Mouse (Mus musculus) lung, embryonic 15.5 days (tissue): ENCODE data around the gene Gng10. TPM values are rescaled to one million over a fixed set of nuclear protein-coding genes. Genes with fewer than 3 reads are reported as not detected.
A peak's percentile ranks its signal among the peaks of the same experiment; 100 is the strongest.

Source experiments
- ATAC-seq: fragments of 200-750 bp; cut with Nextera tagmentation; 2 replicates; pipeline ENCODE4 v1.8.0; 2017; ENCODE audit warnings: moderate number of reproducible peaks, borderline replicate concordance; ENCODE audit not compliant: low FRiP score, low TSS enrichment; ENCODE audit errors: extremely low read depth
- H3K27ac ChIP-seq: fragments of 300-500 bp; sonication (generic); 2 replicates; pipeline ENCODE4 v1.5.1; 2015; ENCODE audit warnings: moderate library complexity, mild to moderate bottlenecking, inconsistent platforms
- H3K27me3 ChIP-seq: fragments of 300-500 bp; sonication (generic); 2 replicates; pipeline ENCODE4 v1.6.1; 2015; ENCODE audit warnings: inconsistent platforms
- H3K36me3 ChIP-seq: fragments of 300-500 bp; sonication (generic); 2 replicates; pipeline ENCODE4 v1.6.1; 2015; ENCODE audit warnings: inconsistent platforms
- H3K4me1 ChIP-seq: fragments of 300-500 bp; sonication (generic); 2 replicates; pipeline ENCODE4 v1.6.1; 2015; ENCODE audit warnings: inconsistent platforms
- H3K4me2 ChIP-seq: fragments of 300-500 bp; sonication (generic); 2 replicates; pipeline ENCODE4 v1.6.1; 2015; ENCODE audit warnings: inconsistent platforms, mild to moderate bottlenecking, moderate library complexity
- H3K4me3 ChIP-seq: fragments of 300-500 bp; sonication (generic); 2 replicates; pipeline ENCODE4 v1.5.1; 2015; ENCODE audit warnings: mild to moderate bottlenecking, inconsistent platforms
- H3K9ac ChIP-seq: fragments of 300-500 bp; sonication (generic); 2 replicates; pipeline ENCODE4 v1.6.1; 2015; ENCODE audit warnings: inconsistent platforms
- H3K9me3 ChIP-seq: fragments of 300-500 bp; sonication (generic); 2 replicates; pipeline ENCODE4 v1.6.1; 2016; ENCODE audit warnings: inconsistent platforms
- WGBS: fragments of 180-500 bp; shearing (Covaris S2); methylation state at CpG from one replicate; pipeline ENCODE4 v1.1.7; 2015; 5-methylcytosine and 5-hydroxymethylcytosine counted together
- polyA plus RNA-seq: library from polyadenylated mRNA; unstranded; fragments of >200 nt; fragmentation: Nextera tagmentation; extraction: Ambion mirVana; gene quantifications from 2 replicates; pipeline ENCODE4 v1.2.1, GENCODE M21; 2015

Gng10 gene
- 116 and 125 TPM in 2 replicates for polyA plus RNA-seq

DNA sequence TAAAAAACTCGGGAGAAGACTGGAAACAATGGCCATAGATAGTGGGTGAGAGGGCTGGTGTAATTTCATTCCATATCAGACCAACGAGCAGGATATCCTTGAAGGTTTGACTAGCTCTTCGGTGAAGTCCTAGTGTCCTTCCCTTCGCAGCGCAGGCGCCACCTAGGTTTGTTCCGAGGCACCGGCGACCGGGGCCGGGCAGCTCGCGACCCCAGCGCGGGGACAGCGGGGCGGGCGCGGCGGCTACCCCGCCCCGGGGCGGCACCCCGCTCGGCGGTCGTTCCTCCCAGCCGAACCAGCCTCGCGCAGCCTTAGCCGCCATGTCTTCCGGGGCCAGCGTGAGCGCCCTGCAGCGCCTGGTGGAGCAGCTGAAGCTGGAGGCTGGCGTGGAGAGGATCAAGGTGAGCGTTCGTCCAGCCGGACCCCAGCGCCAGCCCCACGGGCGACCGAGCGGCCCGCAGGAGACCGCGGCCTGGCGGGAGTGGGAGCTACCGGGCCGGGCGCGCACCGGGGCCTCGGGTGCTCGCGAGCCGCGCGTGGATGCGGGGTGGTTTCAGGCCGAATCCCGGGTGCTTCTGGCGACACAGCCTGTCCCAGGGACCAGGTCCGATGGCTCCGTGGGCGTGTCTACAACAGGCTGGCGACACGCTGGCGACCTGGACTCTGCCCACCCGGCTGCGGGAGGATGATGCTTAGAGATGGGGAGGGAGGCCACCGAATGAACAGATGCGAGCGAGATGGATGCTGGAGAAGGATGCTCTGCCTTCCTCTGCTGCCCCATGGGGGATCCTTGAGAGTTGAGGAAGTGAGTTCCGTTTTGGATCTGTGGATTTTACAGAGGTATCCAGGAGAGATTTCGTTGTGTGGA lies at the start of gene Gng10:
Gene Gng10 (plus strand): TSS at position 171 of the 868 bp plus-strand sequence.
- 6% methylated on average over 74 of the region's 76 CpGs for WGBS
- Histone ChIP-seq H3K27ac (peak within 1 kb of the TSS; percentile 69), H3K9me3 (no peaks in the 10 kb centered on the region), H3K4me3 (peak within 1 kb of the TSS; percentile 90), H3K27me3 (no peaks in the 10 kb centered on the region), H3K4me2 (peak within 1 kb of the TSS; percentile 81), H3K9ac (peak within 1 kb of the TSS; percentile 85), H3K4me1 (peaks cover 12% of the 10 kb centered on the region), H3K36me3 (peaks cover 3% of the 10 kb centered on the region; the same call in 1 of the 2 replicates)
- ATAC-seq: peak; percentile 88

GRCm38 (mm10) chr4:58985157-58985648 lies 49.7 kb upstream of the Gng10 start:
- peak overlapping the region; percentile 30 for H3K4me2 ChIP-seq
- H3K36me3 ChIP-seq: 0 out of 2 replicates have a peak, but pooled peaks cover 3% of the 10 kb centered on the region
- H3K4me1 ChIP-seq: peaks cover 15% of the 10 kb centered on the region
- no peak overlapping the region for H3K9ac ChIP-seq
- H3K4me3 ChIP-seq: no peak overlapping the region
- WGBS: 11% methylated on average over 7 of the region's 7 CpGs
- H3K27me3 ChIP-seq: no peaks in the 10 kb centered on the region
- no peak overlapping the region for H3K27ac ChIP-seq
- peak; percentile 70; the same call in 1 of the 2 replicates for ATAC-seq
- no peaks in the 10 kb centered on the region for H3K9me3 ChIP-seq

DNA sequence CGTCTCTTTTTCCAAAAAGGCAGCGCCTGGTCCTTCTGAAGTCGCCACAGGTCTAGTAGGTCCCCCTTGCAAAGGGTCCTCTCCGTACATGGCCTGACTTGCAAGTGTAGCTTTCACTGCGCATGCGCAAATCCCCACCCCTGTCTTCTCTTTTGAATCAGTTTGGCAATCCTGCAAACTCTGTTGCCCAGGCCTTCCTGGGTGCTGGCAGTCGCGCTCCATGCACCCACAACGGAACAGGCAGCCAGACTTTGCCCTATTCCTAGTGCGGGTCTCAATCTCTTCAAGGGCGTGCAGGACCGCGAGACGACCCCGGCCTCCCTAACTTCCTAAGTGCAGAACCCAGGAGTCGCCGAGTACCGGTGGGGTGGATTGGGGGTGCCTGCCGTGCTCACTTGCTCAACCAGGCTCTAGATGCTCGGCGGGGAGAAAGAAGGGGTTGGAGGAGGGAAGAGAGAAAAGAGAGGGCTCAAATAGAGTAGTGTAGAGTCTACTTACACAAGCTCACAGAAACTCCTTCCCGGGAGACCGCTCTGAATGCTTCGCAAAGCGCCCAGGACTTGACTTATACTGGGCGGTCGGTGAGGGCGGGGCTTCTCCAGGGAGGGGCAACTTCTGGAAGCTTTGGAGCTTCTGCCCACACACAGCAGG lies 48.2 kb upstream of the Gng10 start, which contains the start of gene Ptgr1:
Gene Ptgr1 (minus strand): TSS at position 580 of the 651 bp plus-strand sequence.
- Histone ChIP-seq H3K4me3 (peak within 1 kb of the TSS; percentile 74), H3K9me3 (no peaks in the 10 kb centered on the region), H3K4me2 (peak within 1 kb of the TSS; percentile 89), H3K9ac (peak within 1 kb of the TSS; percentile 66), H3K4me1 (peaks cover 15% of the 10 kb centered on the region), H3K36me3 (0 out of 2 replicates have a peak, but pooled peaks cover 3% of the 10 kb centered on the region), H3K27me3 (no peaks in the 10 kb centered on the region), H3K27ac (peak within 1 kb of the TSS; percentile 84)
- 1% methylated on average over 28 of the region's 28 CpGs for WGBS
- peak; percentile 79; the same call in 1 of the 2 replicates for ATAC-seq

- ATAC-seq: no peak
- no peaks in the 10 kb centered on the region for H3K36me3 ChIP-seq
- no peaks in the 10 kb centered on the region for H3K9me3 ChIP-seq
- no peak overlapping the region for H3K4me2 ChIP-seq
- no peak overlapping the region for H3K27ac ChIP-seq
- peaks cover 15% of the 10 kb centered on the region for H3K4me1 ChIP-seq
- H3K4me3 ChIP-seq: no peak overlapping the region
- no peak overlapping the region for H3K9ac ChIP-seq
- 83% methylated on average over 7 of the region's 7 CpGs for WGBS
- no peaks in the 10 kb centered on the region for H3K27me3 ChIP-seq
Observed at GRCm38 (mm10) chr4:58989303-58989898, 45.5 kb upstream of the Gng10 start.

GRCm38 (mm10) chr4:58990609-58991434 lies 44.1 kb upstream of the Gng10 start:
- ATAC-seq: no peak
- WGBS: 83% methylated on average over 17 of the region's 17 CpGs
- no peaks in the 10 kb centered on the region for H3K36me3 ChIP-seq
- H3K9ac ChIP-seq: no peak overlapping the region
- H3K9me3 ChIP-seq: no peaks in the 10 kb centered on the region
- H3K4me2 ChIP-seq: no peak overlapping the region
- peaks cover 13% of the 10 kb centered on the region for H3K4me1 ChIP-seq
- no peaks in the 10 kb centered on the region for H3K27me3 ChIP-seq
- H3K27ac ChIP-seq: no peak overlapping the region
- no peak overlapping the region for H3K4me3 ChIP-seq

GRCm38 (mm10) chr4:58992195-58992594 lies 42.7 kb upstream of the Gng10 start:
- 41% methylated on average over 5 of the region's 5 CpGs for WGBS
- Histone ChIP-seq H3K9ac (no peak overlapping the region), H3K27ac (no peak overlapping the region), H3K36me3 (no peaks in the 10 kb centered on the region), H3K9me3 (no peaks in the 10 kb centered on the region), H3K4me1 (peaks cover 7% of the 10 kb centered on the region), H3K27me3 (no peaks in the 10 kb centered on the region), H3K4me3 (no peak overlapping the region), H3K4me2 (no peak overlapping the region)
- ATAC-seq: no peak

- 0 out of 2 replicates have a peak, but pooled peaks cover 3% of the 10 kb centered on the region for H3K4me1 ChIP-seq
- H3K4me3 ChIP-seq: no peak within 1 kb of the TSS
- no peak for ATAC-seq
- 59% methylated on average over 4 of the region's 4 CpGs for WGBS
- H3K36me3 ChIP-seq: no peaks in the 10 kb centered on the region
- no peak within 1 kb of the TSS for H3K4me2 ChIP-seq
- H3K27me3 ChIP-seq: no peaks in the 10 kb centered on the region
- no peak within 1 kb of the TSS for H3K27ac ChIP-seq
- H3K9ac ChIP-seq: no peak within 1 kb of the TSS
- H3K9me3 ChIP-seq: no peaks in the 10 kb centered on the region
Observed at GRCm38 (mm10) chr4:58994762-58995161, 40.1 kb upstream of the Gng10 start, which contains the start of gene Dnajc25. Gene Dnajc25, plus strand, starts transcription at chr4:58995062.

DNA sequence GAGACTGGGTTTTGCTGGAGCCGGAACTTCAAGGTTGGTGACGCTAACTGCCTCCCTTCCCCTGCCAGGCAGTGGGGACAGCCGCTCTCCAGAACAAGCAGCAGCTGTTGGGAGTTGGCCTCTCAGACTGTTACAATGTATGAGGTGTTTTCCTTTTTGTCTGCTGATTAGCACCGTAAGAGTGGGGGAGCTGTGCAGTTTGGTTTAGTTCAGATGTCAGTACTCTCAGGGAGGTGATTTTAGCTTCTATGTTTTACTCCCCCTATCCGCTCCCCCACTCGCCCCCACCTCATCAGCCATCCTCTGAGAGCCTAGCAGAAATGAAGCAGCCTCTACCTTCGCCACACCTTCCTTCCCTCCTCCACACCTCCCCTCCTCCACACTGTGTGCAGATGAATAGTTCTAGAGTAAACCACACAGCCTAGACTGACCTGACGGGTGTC lies 39.6 kb upstream of the Gng10 start:
- Histone ChIP-seq H3K4me1 (0 out of 2 replicates have a peak, but pooled peaks cover 3% of the 10 kb centered on the region), H3K4me3 (no peak overlapping the region), H3K36me3 (no peaks in the 10 kb centered on the region), H3K9me3 (no peaks in the 10 kb centered on the region), H3K27ac (no peak overlapping the region), H3K9ac (no peak overlapping the region), H3K27me3 (no peaks in the 10 kb centered on the region), H3K4me2 (no peak overlapping the region)
- 36% methylated on average over 8 of the region's 8 CpGs for WGBS
- ATAC-seq: no peak

DNA sequence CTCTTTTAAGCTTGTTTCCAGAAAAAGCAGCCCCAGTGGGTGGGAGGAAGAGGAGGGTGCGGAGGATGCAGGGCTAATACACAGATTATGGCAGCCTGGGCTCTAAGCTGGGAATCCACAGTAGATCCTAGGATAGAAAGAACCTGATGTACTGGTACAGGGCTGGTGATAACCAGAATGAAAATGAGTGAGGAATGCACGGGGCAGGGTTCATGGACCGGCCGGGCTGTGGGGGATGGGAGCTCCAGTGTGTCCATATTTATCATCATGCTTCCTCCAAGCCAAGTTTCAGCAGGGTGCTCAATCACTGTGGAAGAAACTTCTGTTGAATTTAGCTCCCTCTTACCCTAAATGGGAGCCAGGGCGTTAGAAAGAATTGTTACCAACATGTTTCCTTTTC lies 37.8 kb upstream of the Gng10 start:
- ATAC-seq: no peak; the same call in 1 of the 2 replicates
- no peak overlapping the region for H3K4me2 ChIP-seq
- H3K27me3 ChIP-seq: no peaks in the 10 kb centered on the region
- H3K4me3 ChIP-seq: no peak overlapping the region
- WGBS: 43% methylated on average over 5 of the region's 5 CpGs
- no peaks in the 10 kb centered on the region for H3K36me3 ChIP-seq
- no peak overlapping the region for H3K27ac ChIP-seq
- H3K4me1 ChIP-seq: 0 out of 2 replicates have a peak, but pooled peaks cover 3% of the 10 kb centered on the region
- no peaks in the 10 kb centered on the region for H3K9me3 ChIP-seq
- no peak overlapping the region for H3K9ac ChIP-seq

- ATAC-seq: no peak
- 64% methylated on average over 1 of the region's 1 CpGs for WGBS
Observed at GRCm38 (mm10) chr4:58998688-58999087, 36.2 kb upstream of the Gng10 start.

DNA sequence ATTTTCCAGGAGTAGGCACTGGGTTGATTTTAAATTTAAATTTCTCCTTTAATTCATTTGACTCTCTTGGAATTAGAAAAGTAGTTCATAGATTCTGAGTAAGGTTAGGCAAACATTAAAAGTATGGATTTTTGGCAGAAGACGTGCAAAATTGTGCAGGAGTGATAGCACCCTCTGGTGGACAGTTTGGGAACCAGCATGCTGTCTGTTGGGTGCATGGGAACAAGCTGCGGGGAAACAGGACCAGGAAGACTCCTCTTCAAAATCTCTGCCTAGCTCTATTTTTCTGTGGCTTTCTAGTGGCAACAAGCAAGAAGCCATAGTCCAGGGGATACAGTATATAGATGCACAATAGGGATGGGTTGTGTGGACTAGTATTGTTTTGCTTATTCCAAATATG lies 35.2 kb upstream of the Gng10 start:
- WGBS: 5% methylated on average over 2 of the region's 2 CpGs
- Histone ChIP-seq H3K27me3 (no peaks in the 10 kb centered on the region), H3K4me3 (no peak overlapping the region), H3K36me3 (no peaks in the 10 kb centered on the region), H3K4me1 (peaks cover 11% of the 10 kb centered on the region), H3K4me2 (no peak overlapping the region), H3K27ac (no peak overlapping the region), H3K9me3 (no peaks in the 10 kb centered on the region), H3K9ac (no peak overlapping the region)
- ATAC-seq: no peak

More at GRCm38 (mm10) chr4:58998688-58999087, 36.2 kb upstream of the Gng10 start:
- H3K9ac ChIP-seq: no peak overlapping the region
- no peaks in the 10 kb centered on the region for H3K9me3 ChIP-seq
- no peak overlapping the region for H3K4me3 ChIP-seq
- H3K4me1 ChIP-seq: 0 out of 2 replicates have a peak, but pooled peaks cover 3% of the 10 kb centered on the region
- no peaks in the 10 kb centered on the region for H3K27me3 ChIP-seq
- no peaks in the 10 kb centered on the region for H3K36me3 ChIP-seq
- no peak overlapping the region for H3K4me2 ChIP-seq
- no peak overlapping the region for H3K27ac ChIP-seq
